Mouse (Mus musculus) c-Kit-negative CD71-positive TER-119-positive erythroid progenitor cells, embryonic 14.5 days (primary cell): ENCODE data around the gene Bst2.
"Not testable (repeated sequence)": the region's sequence is repeated elsewhere in the genome, so short reads cannot be mapped to it uniquely, and the experiment has no call there.

ENCODE experiments used
- DNase-seq: peaks from one replicate; pipeline ENCODE4 v3.0.0-alpha.2; 2013; ENCODE audit warnings: low read depth, low spot score

The Bst2 gene

GRCm38 (mm10) chr8:71519037-71519825, 18.0 kb downstream of the Bst2 start:
- not testable (repeated sequence) for DNase-seq

GRCm38 (mm10) chr8:71516786-71517185, 20.5 kb downstream of the Bst2 start:
- DNase-seq, result no peak

GRCm38 (mm10) chr8:71515043-71515442, 22.2 kb downstream of the Bst2 start:
- no peak for DNase-seq

GRCm38 (mm10) chr8:71513018-71513754, 24.1 kb downstream of the Bst2 start:
- no peak for DNase-seq

GRCm38 (mm10) chr8:71511644-71512043, 25.6 kb downstream of the Bst2 start, which contains the start of gene Plvap:
Plvap (minus strand) TSS chr8:71511752.
- no peak for DNase-seq

GRCm38 (mm10) chr8:71509316-71509715, 27.9 kb downstream of the Bst2 start:
- DNase-seq, result no peak

GRCm38 (mm10) chr8:71507589-71508104, 29.6 kb downstream of the Bst2 start:
- DNase-seq, result no peak

GRCm38 (mm10) chr8:71505979-71506378, 31.3 kb downstream of the Bst2 start:
- no peak for DNase-seq

GRCm38 (mm10) chr8:71505326-71505725, 31.9 kb downstream of the Bst2 start:
- DNase-seq, result no peak

GRCm38 (mm10) chr8:71504349-71504748, 32.9 kb downstream of the Bst2 start:
- DNase-seq, result no peak

- no peak for DNase-seq
These were observed 38.2 kb downstream of the Bst2 start for GRCm38 (mm10) chr8:71498816-71499690.

GRCm38 (mm10) chr8:71497881-71498501, 39.3 kb downstream of the Bst2 start:
- DNase-seq, result no peak

GRCm38 (mm10) chr8:71497077-71497645, 40.1 kb downstream of the Bst2 start:
- DNase-seq, result no peak

- no peak for DNase-seq
These were observed 40.8 kb downstream of the Bst2 start for GRCm38 (mm10) chr8:71496481-71496880.

- no peak for DNase-seq
These were observed 41.4 kb downstream of the Bst2 start for GRCm38 (mm10) chr8:71495811-71496210.

GRCm38 (mm10) chr8:71495039-71495438, 42.2 kb downstream of the Bst2 start:
- DNase-seq, result no peak

- peak; percentile 92 for DNase-seq
These were observed 48.8 kb downstream of the Bst2 start for GRCm38 (mm10) chr8:71488454-71488853.

- DNase-seq, result no peak
These were observed 49.4 kb downstream of the Bst2 start, which contains the start of gene Gtpbp3 for GRCm38 (mm10) chr8:71487691-71488445. Gtpbp3 (plus strand) TSS chr8:71488103.

- DNase-seq, result no peak
These were observed 51.1 kb downstream of the Bst2 start for GRCm38 (mm10) chr8:71486136-71486529.
